Mouse (Mus musculus): ENCODE results near the gene Sar1b. TPM values are rescaled to one million over a fixed set of nuclear protein-coding genes. Genes with fewer than 3 reads are reported as not detected.

The Sar1b gene
- 67.8 and 71.2 TPM in 2 replicates for polyA plus RNA-seq (2015; fragmentation: Nextera tagmentation; extraction: Ambion mirVana)

DNA sequence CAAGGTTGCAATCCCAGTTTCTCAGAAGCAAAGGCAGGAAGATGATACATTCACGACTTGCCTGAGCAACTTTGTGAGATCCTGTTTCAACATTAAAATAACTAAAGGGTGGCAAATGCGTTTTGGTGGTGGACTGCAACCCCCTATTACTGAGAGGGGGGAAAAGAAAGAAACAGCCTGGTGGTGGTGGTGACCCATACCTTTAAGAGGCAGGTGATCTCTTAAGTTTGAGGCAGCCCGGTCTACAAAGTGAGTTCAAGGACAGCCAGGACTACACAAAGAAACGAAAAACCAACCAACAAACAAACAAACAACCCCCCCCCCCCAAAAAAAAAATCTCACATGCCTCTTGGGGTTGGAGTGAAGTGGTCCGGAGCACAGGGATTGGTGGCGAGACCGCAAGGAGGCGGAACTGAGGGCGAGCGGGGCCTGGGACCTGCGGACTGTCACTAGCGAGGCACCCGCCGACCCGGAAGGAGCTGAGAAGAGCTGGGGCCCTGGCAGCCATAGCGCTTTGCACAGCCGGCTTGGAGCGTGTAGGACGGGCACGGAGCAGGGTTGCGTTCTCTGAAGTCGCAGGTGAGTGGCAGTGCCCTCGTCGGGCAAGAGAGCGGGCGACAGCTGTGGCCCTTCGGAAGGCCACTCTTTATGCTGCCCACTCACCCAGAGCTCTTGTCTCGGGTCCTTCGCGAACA is at the start of gene Sar1b, which contains the start of gene Sec24a:
TSS of gene Sar1b (plus strand) at position 475 of the 695 bp plus-strand sequence.
TSS of gene Sec24a (minus strand) at position 422 of the 695 bp plus-strand sequence.

Other genes with a start within 250 kb of the Sar1b start
- gene Phykpl, start 178.9 kb upstream of the Sar1b start, polyA plus RNA-seq (2015; fragmentation: Nextera tagmentation; extraction: Ambion mirVana): 17.2 and 18.7 TPM in 2 replicates
- 231 and 252 TPM in 2 replicates for gene Hnrnpab, start 156.8 kb upstream of the Sar1b start, polyA plus RNA-seq (2015; fragmentation: Nextera tagmentation; extraction: Ambion mirVana)
- 160 and 164 TPM in 2 replicates for gene Nhp2, start 144.0 kb upstream of the Sar1b start, polyA plus RNA-seq (2015; fragmentation: Nextera tagmentation; extraction: Ambion mirVana)
- gene Rmnd5b, start 127.8 kb upstream of the Sar1b start, polyA plus RNA-seq (2015; fragmentation: Nextera tagmentation; extraction: Ambion mirVana): 26.9 and 32.8 TPM in 2 replicates
- 6.7 and 9.3 TPM in 2 replicates for gene N4bp3, start 112.8 kb upstream of the Sar1b start, polyA plus RNA-seq (2015; fragmentation: Nextera tagmentation; extraction: Ambion mirVana)
- gene D930048N14Rik, start 112.7 kb upstream of the Sar1b start, polyA plus RNA-seq (2015; fragmentation: Nextera tagmentation; extraction: Ambion mirVana): 0.41 and 0.62 TPM in 2 replicates
- 47.6 and 49.1 TPM in 2 replicates for gene 0610009B22Rik, start 74.8 kb upstream of the Sar1b start, polyA plus RNA-seq (2015; fragmentation: Nextera tagmentation; extraction: Ambion mirVana)
- gene Sec24a, start 53 bp upstream of the Sar1b start, polyA plus RNA-seq (2015; fragmentation: Nextera tagmentation; extraction: Ambion mirVana): 6.8 TPM in 2 replicates
- 2.9 and 3.4 TPM in 2 replicates for gene Jade2, start 94.0 kb downstream of the Sar1b start, polyA plus RNA-seq (2015; fragmentation: Nextera tagmentation; extraction: Ambion mirVana)
- gene Cdkn2aipnl, start 204.0 kb downstream of the Sar1b start, polyA plus RNA-seq (2015; fragmentation: Nextera tagmentation; extraction: Ambion mirVana): 63.1 and 67.5 TPM in 2 replicates
- 184 and 216 TPM in 2 replicates for gene Ube2b, start 237.1 kb downstream of the Sar1b start, polyA plus RNA-seq (2015; fragmentation: Nextera tagmentation; extraction: Ambion mirVana)
- 4.0 and 4.6 TPM in 2 replicates for gene Cdkl3, start 240.5 kb downstream of the Sar1b start, polyA plus RNA-seq (2015; fragmentation: Nextera tagmentation; extraction: Ambion mirVana)

Data from spleen, postnatal 0 days (tissue).